19 mouse cellular contexts compared by ENCODE assay signal in genomic region chr8:127834006-127834405, GRCm38 (mm10).
A peak's percentile ranks its signal among the peaks of the same experiment; 100 is the strongest.
DNase-seq lines count a peak whose midpoint lies in the region; ATAC-seq and TF ChIP-seq lines count a peak whose summit lies in the region.
"Had no signal": no experiment of that assay in that cellular context is flagged by ENCODE, and none has a peak within 500 bp of the region (broad histone marks: within the 10 kb centered on the region; RNA-seq: fewer than 3 reads in every experiment).

No protein-coding gene starts in this region.

- H3K36me3 ChIP-seq in heart, embryonic 10.5 days, result no peaks in the 10 kb centered on the region
- H3K36me3 ChIP-seq in lung, postnatal 0 days (ENCODE audit: insufficient read depth, low read length), result no peaks in the 10 kb centered on the region
- H3K36me3 ChIP-seq: forebrain, embryonic 15.5 days; heart, embryonic 15.5 days; intestine, embryonic 15.5 days; kidney, embryonic 15.5 days; liver, embryonic 12.5 days; stomach, embryonic 15.5 days had no signal

- H3K4me2 ChIP-seq in lung, postnatal 0 days (replicated peaks; ENCODE audit: low read depth, low read length), result no peak overlapping the region
- H3K4me2 ChIP-seq: forebrain, embryonic 15.5 days; heart, embryonic 15.5 days; hindbrain, embryonic 14.5 days; intestine, embryonic 15.5 days; kidney, embryonic 15.5 days; liver, embryonic 12.5 days; stomach, embryonic 15.5 days had no signal

- no peaks in the 10 kb centered on the region for H3K9me3 ChIP-seq in heart, embryonic 10.5 days
- H3K9me3 ChIP-seq in lung, postnatal 0 days (ENCODE audit: low read length), result no peaks in the 10 kb centered on the region
- H3K9me3 ChIP-seq: forebrain, embryonic 15.5 days; heart, embryonic 15.5 days; intestine, embryonic 15.5 days; kidney, embryonic 15.5 days; liver, embryonic 12.5 days; stomach, embryonic 15.5 days had no signal

- DNase-seq in heart, adult 8-10 months (ENCODE audit: low spot score), result peak; percentile 72
- DNase-seq in heart, embryonic 10.5 days (ENCODE audit: low spot score), result no peak
- DNase-seq in lung, postnatal 0 days (ENCODE audit: low spot score), result peak; percentile 82
- DNase-seq in lung, adult 18-20 months, result no peak
- DNase-seq in heart, postnatal 10 days, result peak; percentile 52 to 57
- DNase-seq in lung, postnatal 36 days, result peak; percentile 21
- DNase-seq: cerebellum, postnatal 14 days; embryo, embryonic 11 days; left cerebral cortex, postnatal 4 days; thymus, postnatal 14 days had no signal

- WGBS in heart, embryonic 10.5 days, result 85% methylated on average over 3 of the region's 3 CpGs
- WGBS in lung, postnatal 0 days, result 62% methylated on average over 3 of the region's 3 CpGs

- H3K4me3 ChIP-seq in heart, embryonic 10.5 days, result no peak overlapping the region
- no peak overlapping the region for H3K4me3 ChIP-seq in lung, postnatal 0 days (ENCODE audit: low read depth, low read length)
- H3K4me3 ChIP-seq: forebrain, embryonic 15.5 days; heart, embryonic 15.5 days; intestine, embryonic 15.5 days; kidney, embryonic 15.5 days; liver, embryonic 12.5 days; stomach, embryonic 15.5 days had no signal

- peak; percentile 41 for TF ChIP-seq EP300 in lung, postnatal 0 days (IDR thresholded peaks at IDR 0.05)

- H3K27me3 ChIP-seq in heart, embryonic 10.5 days (ENCODE audit: insufficient read depth, poor library complexity, severe bottlenecking), result no peaks in the 10 kb centered on the region
- no peaks in the 10 kb centered on the region for H3K27me3 ChIP-seq in lung, postnatal 0 days (replicated peaks; ENCODE audit: insufficient read depth, low read length)
- H3K27me3 ChIP-seq: forebrain, embryonic 15.5 days; heart, embryonic 15.5 days; intestine, embryonic 15.5 days; kidney, embryonic 15.5 days; liver, embryonic 12.5 days; stomach, embryonic 15.5 days had no signal

- no peak for TF ChIP-seq CTCF in lung, postnatal 0 days (IDR thresholded peaks at IDR 0.05)

- no peak overlapping the region for H3K27ac ChIP-seq in heart, embryonic 10.5 days
- no peak overlapping the region for H3K27ac ChIP-seq in lung, postnatal 0 days (ENCODE audit: low read length)
- H3K27ac ChIP-seq: forebrain, embryonic 15.5 days; heart, embryonic 15.5 days; hindbrain, embryonic 14.5 days; intestine, embryonic 15.5 days; kidney, embryonic 15.5 days; liver, embryonic 12.5 days; stomach, embryonic 15.5 days had no signal

- intact Hi-C loops in heart, postnatal 10 days (cut with DNase I), result no loop called here

- peak; percentile 71 for ATAC-seq in lung, postnatal 0 days
- no peak for ATAC-seq in megakaryocyte, adult 5-6 weeks (ENCODE audit: poor library complexity, severe bottlenecking)
- ATAC-seq: forebrain, embryonic 15.5 days; intestine, embryonic 15.5 days; liver, embryonic 12.5 days; midbrain, embryonic 16.5 days had no signal

- no peak overlapping the region for H3K9ac ChIP-seq in lung, postnatal 0 days (replicated peaks; ENCODE audit: low read depth)
- H3K9ac ChIP-seq: forebrain, embryonic 15.5 days; heart, embryonic 15.5 days; hindbrain, embryonic 14.5 days; intestine, embryonic 15.5 days; kidney, embryonic 15.5 days; liver, embryonic 12.5 days; stomach, embryonic 15.5 days had no signal

- no peaks in the 10 kb centered on the region for H3K4me1 ChIP-seq in heart, embryonic 10.5 days
- no peaks in the 10 kb centered on the region for H3K4me1 ChIP-seq in lung, postnatal 0 days (ENCODE audit: insufficient read depth, low read depth, low read length)
- H3K4me1 ChIP-seq: forebrain, embryonic 15.5 days; heart, embryonic 15.5 days; intestine, embryonic 15.5 days; kidney, embryonic 15.5 days; liver, embryonic 12.5 days; stomach, embryonic 15.5 days had no signal

Comparison
In these comparisons a context has a peak if more than half of its experiments do, and no peak if none do; other contexts are left out.
1. DNase-seq: peak in heart, adult 8-10 months (single experiment), lung, postnatal 0 days (single experiment), heart, postnatal 10 days (2 of 2) and lung, postnatal 36 days (single experiment); none in heart, embryonic 10.5 days (single experiment) and lung, adult 18-20 months (0 of 2).